In genomic region chr7:25802241-25803125, GRCm38 (mm10) we compare ENCODE assay signal across 9 mouse cellular contexts. TPM values are rescaled to one million over a fixed set of nuclear protein-coding genes. Genes with fewer than 3 reads are reported as not detected.
A peak's percentile ranks its signal among the peaks of the same experiment; 100 is the strongest.
DNase-seq lines count a peak whose midpoint lies in the region; ATAC-seq lines count a peak whose summit lies in the region.
"Had no signal": no experiment of that assay in that cellular context is flagged by ENCODE, and none has a peak within 500 bp of the region (broad histone marks: within the 10 kb centered on the region; RNA-seq: fewer than 3 reads in every experiment).

No protein-coding gene starts in this region.

- no peak for ATAC-seq in forebrain, embryonic 12.5 days (ENCODE audit: low FRiP score)
- ATAC-seq in forebrain, embryonic 14.5 days, result no peak
- no peak for ATAC-seq in hindbrain, embryonic 13.5 days (ENCODE audit: low FRiP score)
- ATAC-seq in liver, embryonic 11.5 days (replicated peaks; ENCODE audit: low FRiP score), result peak; percentile 63
- no peak for ATAC-seq in inflammation-experienced regulatory T-cells, adult 6 months

- peak overlapping the region; percentile 4; the same call in 1 of the 2 replicates for H3K4me2 ChIP-seq in forebrain, embryonic 12.5 days
- H3K4me2 ChIP-seq in forebrain, embryonic 14.5 days (ENCODE audit: low read length), result no peak overlapping the region
- peak overlapping the region; percentile 27; the same call in 1 of the 2 replicates for H3K4me2 ChIP-seq in hindbrain, embryonic 13.5 days
- H3K4me2 ChIP-seq in liver, embryonic 11.5 days, result peak overlapping the region; percentile 50

- no peaks in the 10 kb centered on the region for H3K27me3 ChIP-seq in forebrain, embryonic 12.5 days
- H3K27me3 ChIP-seq in forebrain, embryonic 14.5 days (replicated peaks; ENCODE audit: control insufficient read depth, insufficient read depth, low read length), result no peaks in the 10 kb centered on the region
- peaks cover 7% of the 10 kb centered on the region; the same call in 1 of the 2 replicates for H3K27me3 ChIP-seq in hindbrain, embryonic 13.5 days
- no peaks in the 10 kb centered on the region for H3K27me3 ChIP-seq in liver, embryonic 11.5 days (replicated peaks; ENCODE audit: control insufficient read depth, insufficient read depth, low read length)

- H3K4me3 ChIP-seq in forebrain, embryonic 12.5 days (replicated peaks), result no peak overlapping the region
- no peak overlapping the region for H3K4me3 ChIP-seq in forebrain, embryonic 14.5 days (ENCODE audit: low read depth, low read length)
- no peak overlapping the region for H3K4me3 ChIP-seq in hindbrain, embryonic 13.5 days
- peak overlapping the region; percentile 22; the same call in 1 of the 2 replicates for H3K4me3 ChIP-seq in liver, embryonic 11.5 days (ENCODE audit: low read depth, low read length)

- H3K4me1 ChIP-seq in forebrain, embryonic 12.5 days, result peaks cover 9% of the 10 kb centered on the region; the same call in 1 of the 2 replicates
- no peaks in the 10 kb centered on the region for H3K4me1 ChIP-seq in forebrain, embryonic 14.5 days (ENCODE audit: control insufficient read depth, insufficient read depth, low read length)
- peaks cover 4% of the 10 kb centered on the region for H3K4me1 ChIP-seq in hindbrain, embryonic 13.5 days (replicated peaks)
- H3K4me1 ChIP-seq in liver, embryonic 11.5 days (replicated peaks; ENCODE audit: control insufficient read depth, insufficient read depth, low read length), result peaks cover 9% of the 10 kb centered on the region

- peaks cover 4% of the 10 kb centered on the region; the same call in 1 of the 2 replicates for H3K9me3 ChIP-seq in forebrain, embryonic 12.5 days
- no peaks in the 10 kb centered on the region for H3K9me3 ChIP-seq in forebrain, embryonic 14.5 days (replicated peaks; ENCODE audit: control insufficient read depth, low read length)
- no peaks in the 10 kb centered on the region for H3K9me3 ChIP-seq in hindbrain, embryonic 13.5 days
- H3K9me3 ChIP-seq in liver, embryonic 11.5 days (ENCODE audit: control insufficient read depth, low read length), result 0 out of 2 replicates have a peak, but pooled peaks cover 2% of the 10 kb centered on the region

- 36% methylated on average over 24 of the region's 24 CpGs for WGBS in forebrain, embryonic 12.5 days
- 38% methylated on average over 24 of the region's 24 CpGs for WGBS in forebrain, embryonic 14.5 days
- 33% methylated on average over 24 of the region's 24 CpGs for WGBS in hindbrain, embryonic 13.5 days
- WGBS in liver, embryonic 11.5 days, result 20% methylated on average over 24 of the region's 24 CpGs

- H3K9ac ChIP-seq in forebrain, embryonic 12.5 days, result no peak overlapping the region
- H3K9ac ChIP-seq in forebrain, embryonic 14.5 days (ENCODE audit: low read length), result no peak overlapping the region
- no peak overlapping the region for H3K9ac ChIP-seq in hindbrain, embryonic 13.5 days
- H3K9ac ChIP-seq in liver, embryonic 11.5 days (ENCODE audit: low read depth, low read length), result 0 out of 2 replicates have a peak overlapping the region, but pooled peaks have one; percentile 15

- no peaks in the 10 kb centered on the region for H3K36me3 ChIP-seq in forebrain, embryonic 12.5 days (replicated peaks)
- H3K36me3 ChIP-seq in forebrain, embryonic 14.5 days (ENCODE audit: control insufficient read depth, insufficient read depth, low read length), result no peaks in the 10 kb centered on the region
- H3K36me3 ChIP-seq in hindbrain, embryonic 13.5 days, result no peaks in the 10 kb centered on the region
- H3K36me3 ChIP-seq in liver, embryonic 11.5 days (ENCODE audit: control insufficient read depth, insufficient read depth, low read length), result no peaks in the 10 kb centered on the region

- no peak overlapping the region for H3K27ac ChIP-seq in forebrain, embryonic 12.5 days
- no peak overlapping the region for H3K27ac ChIP-seq in forebrain, embryonic 14.5 days (ENCODE audit: low read depth, low read length)
- no peak overlapping the region for H3K27ac ChIP-seq in hindbrain, embryonic 13.5 days
- peak overlapping the region; percentile 30 for H3K27ac ChIP-seq in liver, embryonic 11.5 days (ENCODE audit: low read depth, low read length)

- DNase-seq in forebrain, embryonic 14.5 days (ENCODE audit: low spot score), result no peak
- peak; percentile 90 for DNase-seq in gastrocnemius, adult 18-20 months (ENCODE audit: low spot score)
- DNase-seq in liver, embryonic 11.5 days (ENCODE audit: low spot score), result peak; percentile 72
- peak; percentile 42 for DNase-seq in retina, embryonic 14.5 days (ENCODE audit: low spot score)
- no peak for DNase-seq in left cerebral cortex, adult 9 months (ENCODE audit: low spot score in 2 of 2)

RNA-seq across cellular contexts. Expression of gene Axl, which starts 14.0 kb away (rescaled TPM):
- polyA plus RNA-seq in forebrain, embryonic 12.5 days (2016; fragmentation: Nextera tagmentation; extraction: Ambion mirVana), result 31.0 and 33.6 TPM in 2 replicates
- 15.8 and 16.7 TPM in 2 replicates for polyA plus RNA-seq in forebrain, embryonic 14.5 days (2014; fragmentation: Nextera tagmentation; extraction: Ambion mirVana)
- 10 to 100 TPM; 27.6 to 42.7 TPM for total RNA-seq in gastrocnemius, adult 18-20 months (2021)
- 21.9 and 22.2 TPM in 2 replicates for polyA plus RNA-seq in hindbrain, embryonic 13.5 days (2015; fragmentation: Nextera tagmentation; extraction: Ambion mirVana)
- 34.2 and 35.4 TPM in 2 replicates for polyA plus RNA-seq in liver, embryonic 11.5 days (2014; fragmentation: Nextera tagmentation; extraction: Ambion mirVana)
- polyA plus RNA-seq in inflammation-experienced regulatory T-cells, adult 6 months (2017; shearing (Covaris generic)), result 10 to 100 TPM; 18.6 to 32.5 (median 25.5) TPM

RNA-seq across cellular contexts. Expression of gene Cyp2s1, which starts 14.2 kb away (rescaled TPM):
- 0.51 and 0.55 TPM in 2 replicates for polyA plus RNA-seq in forebrain, embryonic 12.5 days (2016; fragmentation: Nextera tagmentation; extraction: Ambion mirVana)
- polyA plus RNA-seq in forebrain, embryonic 14.5 days (2014; fragmentation: Nextera tagmentation; extraction: Ambion mirVana), result 0.95 and 1.1 TPM in 2 replicates
- under 1 TPM; 0.16 to 0.28 TPM for total RNA-seq in gastrocnemius, adult 18-20 months (2021)
- polyA plus RNA-seq in hindbrain, embryonic 13.5 days (2015; fragmentation: Nextera tagmentation; extraction: Ambion mirVana), result 1.4 and 2.1 TPM in 2 replicates
- 1.4 and 2.6 TPM in 2 replicates for polyA plus RNA-seq in liver, embryonic 11.5 days (2014; fragmentation: Nextera tagmentation; extraction: Ambion mirVana)
- polyA plus RNA-seq in inflammation-experienced regulatory T-cells, adult 6 months (2017; shearing (Covaris generic)), result 1 to 10 TPM; 2.9 to 4.1 (median 3.0) TPM
- total RNA-seq: hematopoietic stem cell, adult 5-6 weeks had no signal

RNA-seq across cellular contexts. Expression of gene Hnrnpul1, which starts 47.9 kb away (rescaled TPM):
- polyA plus RNA-seq in forebrain, embryonic 12.5 days (2016; fragmentation: Nextera tagmentation; extraction: Ambion mirVana), result 78.4 and 86.0 TPM in 2 replicates
- polyA plus RNA-seq in forebrain, embryonic 14.5 days (2014; fragmentation: Nextera tagmentation; extraction: Ambion mirVana), result 53.6 and 61.2 TPM in 2 replicates
- 10 to 100 TPM; 69.1 to 73.4 TPM for total RNA-seq in gastrocnemius, adult 18-20 months (2021)
- 49.9 and 50.7 TPM in 2 replicates for polyA plus RNA-seq in hindbrain, embryonic 13.5 days (2015; fragmentation: Nextera tagmentation; extraction: Ambion mirVana)
- 67.2 and 68.6 TPM in 2 replicates for polyA plus RNA-seq in liver, embryonic 11.5 days (2014; fragmentation: Nextera tagmentation; extraction: Ambion mirVana)
- polyA plus RNA-seq in inflammation-experienced regulatory T-cells, adult 6 months (2017; shearing (Covaris generic)), result 10 to 100 TPM; 46.6 to 56.2 (median 54.7) TPM

Comparison
In these comparisons a context has a peak if more than half of its experiments do, and no peak if none do; other contexts are left out.
1. DNase-seq: peak in gastrocnemius, adult 18-20 months (single experiment), liver, embryonic 11.5 days (single experiment) and retina, embryonic 14.5 days (single experiment); none in forebrain, embryonic 14.5 days (single experiment) and left cerebral cortex, adult 9 months (0 of 2).